Mouse (Mus musculus) heart, adult 18-20 months (tissue): ENCODE data around the gene Dnajb14. TPM values are rescaled to one million over a fixed set of nuclear protein-coding genes. Genes with fewer than 3 reads are reported as not detected.
A peak's percentile ranks its signal among the peaks of the same experiment; 100 is the strongest.
"Not testable (repeated sequence)": the region's sequence is repeated elsewhere in the genome, so short reads cannot be mapped to it uniquely, and the experiment has no call there.

ENCODE experiments used
- DNase-seq, 2 experiments: peaks; one replicate each; pipeline ENCODE4 v3.0.0; 2021 to 2022; ENCODE audit warnings: mixed read lengths in 1 of 2
- total RNA-seq, 2 experiments: library from RNA; stranded (reverse); gene quantifications; 2 replicates each; pipeline ENCODE4 v1.2.3; 2021

Gene Dnajb14
- total RNA-seq, 2 experiments from 2014 or later = 11.5 to 12.4 TPM

DNA sequence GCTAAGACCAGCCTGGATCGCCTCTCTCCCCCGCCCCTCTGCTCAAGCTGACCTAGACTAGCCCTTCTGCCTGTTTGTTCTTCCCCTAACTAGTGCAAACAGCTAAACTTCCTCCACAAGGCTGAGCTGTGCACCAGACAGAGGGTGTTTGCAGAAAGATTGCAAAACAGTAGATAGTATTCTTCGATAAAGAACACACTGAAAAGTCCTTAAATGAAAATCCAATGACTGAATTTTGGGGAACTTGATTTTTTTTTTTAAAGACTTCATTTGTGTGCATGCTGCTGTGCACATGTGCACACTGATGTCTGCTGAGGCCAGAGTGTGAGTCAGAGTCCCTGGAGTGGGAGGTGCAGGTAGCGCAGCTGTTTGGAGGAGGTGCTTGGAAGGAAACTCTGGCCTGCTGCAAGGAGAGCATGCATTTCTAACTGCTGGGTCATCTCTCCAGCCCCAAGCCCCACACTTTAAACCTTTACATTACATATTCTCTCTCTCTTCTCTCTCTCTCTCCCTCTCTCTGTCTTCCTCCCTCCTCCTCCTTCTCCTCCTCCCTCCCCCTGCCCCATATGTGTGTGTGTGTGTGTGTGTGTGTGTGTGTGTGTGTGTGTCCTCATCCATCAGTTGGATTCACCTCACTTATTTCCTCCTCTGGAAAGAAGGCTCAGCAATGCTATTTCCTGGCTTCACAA is 84.9 kb downstream of the Dnajb14 start:
- DNase-seq = peak in 1 of 2 experiments; percentile 75

DNA sequence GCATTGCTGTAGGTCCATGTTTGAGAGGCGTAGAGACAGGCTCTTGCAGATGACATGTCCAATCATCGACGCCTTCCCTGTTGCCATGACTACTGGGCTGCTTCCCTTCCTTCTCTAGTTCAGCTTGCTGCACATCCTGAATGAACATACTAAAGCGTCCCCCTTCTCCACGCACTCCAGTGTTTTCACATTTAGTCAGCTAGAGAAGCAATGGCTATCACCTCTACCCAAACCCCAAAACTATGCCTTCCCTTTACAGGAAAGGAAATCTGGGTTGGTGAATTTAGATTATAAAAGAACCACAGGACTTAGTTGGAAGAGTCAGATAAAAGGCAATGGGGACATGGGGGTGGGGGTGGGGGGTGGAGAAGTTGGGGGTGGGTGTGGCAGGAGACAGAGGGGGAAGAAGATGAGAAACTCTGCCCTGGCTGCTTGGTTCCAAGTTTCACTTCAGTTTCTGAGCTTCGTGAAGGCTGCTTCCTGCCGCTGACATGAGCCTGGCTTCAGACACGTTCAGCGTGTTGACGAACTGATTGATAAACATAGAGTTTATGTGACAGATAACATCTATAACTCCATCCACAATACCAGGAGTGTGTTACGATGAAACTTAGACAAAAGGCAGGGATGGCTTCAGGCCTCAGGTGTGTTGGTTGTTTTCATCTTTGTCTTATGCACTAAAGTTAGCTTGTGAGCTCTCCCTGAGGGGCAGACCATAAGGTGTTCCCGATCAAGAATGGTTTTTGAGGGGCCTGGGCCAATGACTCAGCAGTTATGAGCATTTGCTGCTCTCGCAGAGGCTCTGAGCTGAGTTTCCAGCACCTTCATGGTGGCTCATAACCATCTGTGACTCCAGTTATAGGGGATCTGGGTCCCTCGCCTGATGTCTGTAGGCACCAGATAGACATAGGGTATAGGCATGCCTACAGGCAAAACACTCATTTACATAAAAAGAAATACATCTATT is 85.7 kb downstream of the Dnajb14 start:
- DNase-seq = peak in 1 of 2 experiments; percentile 62

DNA sequence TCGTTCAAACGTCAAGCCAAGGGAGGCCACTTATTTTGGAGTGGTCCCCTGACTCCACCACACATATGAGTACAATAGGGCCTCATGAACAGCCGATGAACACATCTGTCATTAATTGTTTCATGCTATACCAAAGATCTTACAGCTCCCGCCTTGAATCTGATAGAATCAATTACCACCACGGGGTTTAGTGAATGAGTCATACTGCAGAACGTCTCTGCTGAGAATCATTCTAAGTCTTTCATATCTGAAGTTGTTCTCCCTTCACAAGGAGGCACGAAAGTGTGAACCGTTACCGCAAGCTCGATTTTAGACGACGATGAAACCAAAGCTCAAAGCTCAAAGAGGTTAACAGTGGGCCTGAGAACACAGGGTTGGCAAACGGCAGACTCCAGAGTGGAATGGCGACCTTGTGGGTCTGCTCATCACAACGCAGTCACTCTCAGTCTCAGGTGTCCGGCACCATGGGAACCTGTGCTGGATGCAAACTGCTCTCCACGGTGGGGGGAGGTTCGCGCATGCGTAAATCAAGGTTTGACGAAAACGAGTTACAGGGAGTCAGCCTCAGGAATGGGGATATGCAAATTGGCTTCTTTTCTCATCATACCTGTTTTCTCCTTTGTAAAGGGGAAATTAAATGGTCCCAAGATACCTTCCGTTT is 86.9 kb downstream of the Dnajb14 start:
- no peak for DNase-seq

DNA sequence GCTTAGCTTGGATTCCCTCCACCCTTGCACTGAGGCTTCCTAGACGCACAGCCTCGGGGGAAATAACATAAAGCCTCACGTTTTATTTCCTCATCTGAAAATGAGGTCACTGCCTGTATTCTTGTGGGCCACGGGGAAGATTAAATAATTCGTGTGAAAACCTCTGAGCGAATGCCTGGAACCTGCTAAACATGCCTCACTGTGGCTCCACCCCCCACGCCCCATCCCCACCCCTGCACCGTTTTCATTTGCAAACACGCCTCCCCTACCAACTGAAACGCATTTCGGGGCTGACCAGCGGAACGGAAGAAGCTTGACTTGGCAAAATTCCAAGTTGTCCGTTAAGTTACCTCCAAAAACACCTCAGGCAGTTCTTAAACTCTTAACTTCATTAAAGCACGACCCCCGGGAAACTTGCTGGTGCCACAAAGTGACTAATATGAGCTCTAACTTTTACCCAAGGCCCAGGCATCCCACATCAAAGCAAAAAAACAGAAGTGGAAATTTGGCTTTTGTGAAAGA is 88.1 kb downstream of the Dnajb14 start:
- no peak for DNase-seq

DNA sequence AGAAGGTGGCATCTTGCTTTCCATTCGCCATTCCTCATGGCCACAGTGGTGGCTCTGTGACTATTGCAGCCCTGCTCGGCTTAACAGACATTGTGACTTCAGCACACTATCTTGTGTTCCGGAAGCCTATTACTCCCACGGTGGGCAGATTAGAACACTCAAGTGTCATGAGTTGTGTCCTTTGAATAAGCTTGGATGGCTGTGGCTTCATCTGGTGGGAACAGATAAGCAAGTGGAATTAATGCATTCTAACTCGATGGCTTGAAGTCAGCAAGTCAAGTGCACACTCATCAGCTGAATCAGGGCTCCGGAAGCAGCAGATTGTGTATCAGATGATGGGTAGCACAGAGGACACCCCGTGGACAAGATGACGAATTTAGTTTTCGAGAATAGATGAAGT is 90.4 kb downstream of the Dnajb14 start:
- DNase-seq = no peak

DNA sequence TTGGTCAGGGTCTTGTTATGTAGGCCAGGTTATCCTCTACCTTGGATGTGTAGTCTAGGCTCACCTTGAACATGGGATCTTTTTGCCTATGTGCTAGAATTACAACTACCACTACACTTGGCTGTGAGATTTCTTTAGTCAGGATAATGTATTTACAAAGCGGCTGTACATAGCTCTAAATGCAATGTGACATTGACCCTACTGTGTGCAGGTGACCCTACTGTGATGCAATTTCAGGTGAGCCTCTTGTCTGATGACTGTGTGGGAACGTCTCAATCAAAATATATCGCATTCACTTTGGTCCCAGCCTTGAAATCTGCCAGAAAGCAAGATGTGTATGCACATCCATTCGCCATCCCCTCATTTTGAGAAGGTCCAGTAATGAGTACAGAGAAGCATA is 90.9 kb downstream of the Dnajb14 start:
- DNase-seq = no peak

DNA sequence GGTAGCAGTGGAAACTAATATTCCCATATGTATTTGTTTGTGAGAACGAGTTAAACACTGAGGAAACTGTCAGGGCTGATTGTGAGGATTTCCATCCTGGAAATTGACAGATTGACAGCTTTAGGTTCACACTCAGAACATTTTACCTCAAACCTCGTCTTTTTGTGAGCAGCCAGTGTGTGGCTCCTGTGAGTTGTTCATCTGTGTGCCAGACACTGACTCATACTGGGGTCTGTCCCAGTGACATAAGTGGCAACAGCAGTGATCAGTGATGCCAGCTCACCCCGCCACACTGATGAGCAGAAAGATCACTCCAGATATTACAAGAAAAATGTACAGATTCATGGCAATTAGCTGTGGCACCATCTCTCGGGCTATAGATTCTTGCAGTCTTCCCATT is 92.0 kb downstream of the Dnajb14 start:
- no peak for DNase-seq

DNA sequence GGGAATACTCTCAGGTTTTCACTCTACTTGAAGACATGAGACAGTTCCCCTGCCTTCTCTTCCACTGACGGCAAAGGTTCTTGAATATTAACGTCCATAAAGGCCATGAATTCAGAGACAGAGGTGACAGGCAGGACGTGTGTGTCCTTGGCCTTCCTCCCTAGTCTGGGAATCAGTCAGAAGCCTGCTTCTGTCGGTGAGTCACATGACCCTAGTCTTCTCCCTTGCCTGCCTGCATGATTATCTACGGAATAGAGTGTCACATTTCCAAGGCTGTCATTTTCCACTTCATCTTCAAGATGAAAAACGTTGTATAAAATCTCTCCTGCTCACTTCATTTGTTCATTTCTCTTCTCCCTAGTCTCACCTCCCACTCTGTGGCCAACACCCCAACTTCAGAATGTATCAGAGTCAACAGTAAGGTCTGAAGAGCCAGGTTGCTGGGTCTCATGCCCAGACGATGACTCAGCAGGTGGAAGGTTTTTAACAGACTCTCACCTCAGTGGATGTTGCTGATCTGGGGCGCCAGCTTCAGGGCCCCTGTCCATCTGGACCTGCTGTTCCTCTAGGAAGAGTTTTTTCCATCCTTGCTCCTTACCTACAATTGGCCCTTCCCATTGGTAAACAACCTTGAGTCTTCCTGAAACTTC is 94.4 kb downstream of the Dnajb14 start:
- DNase-seq = peak in 1 of 2 experiments; percentile 14

DNA sequence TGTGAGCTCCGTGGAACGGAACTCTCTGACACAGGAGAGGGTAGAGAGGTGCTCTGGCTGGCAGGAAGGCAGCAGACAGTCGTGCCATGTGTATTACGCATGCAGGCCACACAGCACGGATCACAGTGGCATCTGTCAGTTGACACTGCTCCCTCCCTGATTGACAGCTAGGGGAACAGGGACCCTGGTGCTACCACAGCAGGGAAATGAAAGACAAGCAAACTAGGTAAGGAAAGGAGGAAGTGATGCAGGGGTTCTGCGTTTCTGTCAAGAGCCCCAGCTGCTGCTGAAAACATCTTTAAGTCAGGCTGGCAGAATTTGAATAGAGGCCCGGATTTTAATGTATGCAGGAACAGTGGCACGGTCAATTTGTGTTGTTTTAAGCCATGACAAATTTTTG is 96.0 kb downstream of the Dnajb14 start:
- DNase-seq = no peak

DNA sequence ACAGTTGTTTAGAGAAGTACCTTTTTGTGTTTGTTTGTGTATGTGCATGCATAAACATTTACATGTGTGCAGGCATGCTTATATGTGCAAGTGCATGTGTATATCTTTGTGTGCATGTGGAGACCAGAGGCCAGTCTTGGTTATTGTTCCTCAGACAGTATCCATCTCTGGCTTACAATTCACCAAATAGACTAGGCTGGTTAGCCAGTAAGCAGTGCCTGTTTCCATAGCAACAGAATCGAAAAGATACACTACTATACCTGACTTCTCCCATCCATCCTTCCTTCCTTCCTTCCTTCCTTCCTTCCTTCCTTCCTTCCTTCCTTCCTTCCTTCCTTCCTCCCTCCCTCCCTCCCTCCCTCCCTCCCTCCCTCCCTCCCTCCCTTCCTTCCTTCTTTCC is 96.5 kb downstream of the Dnajb14 start:
- DNase-seq = not testable (repeated sequence)

Other genes starting within 250 kb of the Dnajb14 start
- gene Ddit4l, start 246.1 kb upstream of the Dnajb14 start, total RNA-seq = 1 to 10 TPM; 1.3 to 1.8 TPM
- not detected for gene Gm21962, start 196.2 kb upstream of the Dnajb14 start, total RNA-seq
- 10 to 100 TPM; 61.7 to 65.4 TPM for gene H2afz, start 3.2 kb upstream of the Dnajb14 start, total RNA-seq
- gene Lamtor3, start 50.8 kb downstream of the Dnajb14 start, total RNA-seq = 10 to 100 TPM; 93.5 to 93.8 TPM
- gene Dapp1, start 113.9 kb downstream of the Dnajb14 start, total RNA-seq = 1 to 10 TPM; 5.4 to 9.7 TPM
- 10 to 100 TPM; 37.3 to 51.9 TPM for gene 1110002E22Rik, start 197.4 kb downstream of the Dnajb14 start, total RNA-seq
- 1 to 10 TPM; 1.1 to 1.2 TPM for gene Gm5105, start 199.7 kb downstream of the Dnajb14 start, total RNA-seq